Mouse (Mus musculus) megakaryocyte, embryonic 14.5 days (primary cell): Measurements from ENCODE around the gene Carns1.

ENCODE experiments used
- FLI1 ChIP-seq: IDR thresholded peaks from 2 replicates; pipeline ENCODE4 v1.6.1; 2012; ENCODE audit warnings: low read length, inconsistent platforms, mixed read lengths
- GATA1 ChIP-seq: IDR thresholded peaks from 3 replicates; pipeline ENCODE4 v1.6.1; 2012; ENCODE audit warnings: mixed read lengths, low read length, inconsistent platforms, borderline replicate concordance

GRCm38 (mm10) chr19:4136463-4136862, 38.8 kb downstream of the Carns1 start:
- no peak for TF ChIP-seq FLI1
- no peak for TF ChIP-seq GATA1
